In genomic region chr9:102267311-102268027, GRCm38 (mm10) we compare ENCODE assay signal across 8 mouse cellular contexts.
DNase-seq lines count a peak whose midpoint lies in the region; ATAC-seq and TF ChIP-seq lines count a peak whose summit lies in the region.

No protein-coding gene starts in this region.

- under 1% methylated on average over 18 of the region's 18 CpGs for WGBS in forebrain, embryonic 14.5 days
- WGBS in hindbrain, embryonic 10.5 days = under 1% methylated on average over 18 of the region's 18 CpGs
- under 1% methylated on average over 18 of the region's 18 CpGs for WGBS in midbrain, embryonic 12.5 days

- H3K9me3 ChIP-seq in E14TG2a.4 (ENCODE audit: low read length) = peaks cover 16% of the 10 kb centered on the region; the same call in 1 of the 2 replicates
- no peaks in the 10 kb centered on the region for H3K9me3 ChIP-seq in forebrain, embryonic 14.5 days (replicated peaks; ENCODE audit: control insufficient read depth, low read length)
- H3K9me3 ChIP-seq in hindbrain, embryonic 10.5 days = no peaks in the 10 kb centered on the region
- no peaks in the 10 kb centered on the region for H3K9me3 ChIP-seq in midbrain, embryonic 12.5 days

- peak; percentile 42; the same call in 1 of the 2 replicates for ATAC-seq in forebrain, embryonic 14.5 days
- no peak; the same call in 1 of the 2 replicates for ATAC-seq in midbrain, embryonic 12.5 days (ENCODE audit: low FRiP score, low read depth)
- ATAC-seq in erythroblast, adult 5-6 weeks (replicated peaks; ENCODE audit: low FRiP score, poor library complexity, severe bottlenecking) = no peak

- peaks cover 82% of the 10 kb centered on the region for H3K27me3 ChIP-seq in E14TG2a.4 (ENCODE audit: insufficient read depth, low read length)
- H3K27me3 ChIP-seq in forebrain, embryonic 14.5 days (replicated peaks; ENCODE audit: control insufficient read depth, insufficient read depth, low read length) = peaks cover 21% of the 10 kb centered on the region
- H3K27me3 ChIP-seq in hindbrain, embryonic 10.5 days (ENCODE audit: insufficient read depth, poor library complexity, severe bottlenecking) = peaks cover 79% of the 10 kb centered on the region
- peaks cover 68% of the 10 kb centered on the region for H3K27me3 ChIP-seq in midbrain, embryonic 12.5 days

- H3K9ac ChIP-seq in forebrain, embryonic 14.5 days (ENCODE audit: low read length) = 0 out of 2 replicates have a peak overlapping the region, but pooled peaks have one; percentile 13
- 0 out of 2 replicates have a peak overlapping the region, but pooled peaks have one; percentile 28 for H3K9ac ChIP-seq in midbrain, embryonic 12.5 days (replicated peaks)

- peaks cover 47% of the 10 kb centered on the region for H3K4me1 ChIP-seq in E14TG2a.4 (replicated peaks; ENCODE audit: low read depth, low read length)
- peaks cover 18% of the 10 kb centered on the region for H3K4me1 ChIP-seq in forebrain, embryonic 14.5 days (ENCODE audit: control insufficient read depth, insufficient read depth, low read length)
- H3K4me1 ChIP-seq in hindbrain, embryonic 10.5 days (replicated peaks) = peaks cover 47% of the 10 kb centered on the region
- peaks cover 37% of the 10 kb centered on the region for H3K4me1 ChIP-seq in midbrain, embryonic 12.5 days

- H3K4me3 ChIP-seq in E14TG2a.4 (replicated peaks; ENCODE audit: low read length) = peak overlapping the region; percentile 60
- peak overlapping the region; percentile 13 for H3K4me3 ChIP-seq in forebrain, embryonic 14.5 days (ENCODE audit: low read depth, low read length)
- peak overlapping the region; percentile 42 for H3K4me3 ChIP-seq in hindbrain, embryonic 10.5 days
- peak overlapping the region; percentile 13 for H3K4me3 ChIP-seq in midbrain, embryonic 12.5 days

- DNase-seq in adrenal gland, postnatal 14 days = peak; percentile 61
- peak; percentile 74 for DNase-seq in forebrain, embryonic 14.5 days (ENCODE audit: low spot score)
- DNase-seq in hindbrain, embryonic 10.5 days (ENCODE audit: low spot score) = peak; percentile 49
- DNase-seq in layer of hippocampus, postnatal 36 days = peak; percentile 24 to 35
- peak; percentile 22 for DNase-seq in yolk sac, embryonic 10.5 days (ENCODE audit: low spot score)

- peak overlapping the region; percentile 45 for H3K4me2 ChIP-seq in forebrain, embryonic 14.5 days (ENCODE audit: low read length)
- peak overlapping the region; percentile 48 for H3K4me2 ChIP-seq in midbrain, embryonic 12.5 days (replicated peaks)

- no peak for TF ChIP-seq CTCF in E14TG2a.4 (conservative IDR thresholded peaks at IDR 0.05; ENCODE audit: low read length)

- H3K27ac ChIP-seq in forebrain, embryonic 14.5 days (ENCODE audit: low read depth, low read length) = no peak overlapping the region
- no peak overlapping the region for H3K27ac ChIP-seq in hindbrain, embryonic 10.5 days
- no peak overlapping the region for H3K27ac ChIP-seq in midbrain, embryonic 12.5 days (replicated peaks)

- no peaks in the 10 kb centered on the region for H3K36me3 ChIP-seq in E14TG2a.4 (ENCODE audit: insufficient read depth, low read length)
- no peaks in the 10 kb centered on the region for H3K36me3 ChIP-seq in forebrain, embryonic 14.5 days (ENCODE audit: control insufficient read depth, insufficient read depth, low read length)
- H3K36me3 ChIP-seq in hindbrain, embryonic 10.5 days = no peaks in the 10 kb centered on the region
- no peaks in the 10 kb centered on the region for H3K36me3 ChIP-seq in midbrain, embryonic 12.5 days

Comparison
In these comparisons a context has a peak if more than half of its experiments do, and no peak if none do; other contexts are left out.
1. DNase-seq: peak in every context shown above with its lines; median percentile 74 in forebrain, embryonic 14.5 days; 61 in adrenal gland, postnatal 14 days; 49 in hindbrain, embryonic 10.5 days; 30 in layer of hippocampus, postnatal 36 days; 22 in yolk sac, embryonic 10.5 days.